Mouse (Mus musculus): ENCODE data around the gene Rps6kb1.

The Rps6kb1 gene

DNA sequence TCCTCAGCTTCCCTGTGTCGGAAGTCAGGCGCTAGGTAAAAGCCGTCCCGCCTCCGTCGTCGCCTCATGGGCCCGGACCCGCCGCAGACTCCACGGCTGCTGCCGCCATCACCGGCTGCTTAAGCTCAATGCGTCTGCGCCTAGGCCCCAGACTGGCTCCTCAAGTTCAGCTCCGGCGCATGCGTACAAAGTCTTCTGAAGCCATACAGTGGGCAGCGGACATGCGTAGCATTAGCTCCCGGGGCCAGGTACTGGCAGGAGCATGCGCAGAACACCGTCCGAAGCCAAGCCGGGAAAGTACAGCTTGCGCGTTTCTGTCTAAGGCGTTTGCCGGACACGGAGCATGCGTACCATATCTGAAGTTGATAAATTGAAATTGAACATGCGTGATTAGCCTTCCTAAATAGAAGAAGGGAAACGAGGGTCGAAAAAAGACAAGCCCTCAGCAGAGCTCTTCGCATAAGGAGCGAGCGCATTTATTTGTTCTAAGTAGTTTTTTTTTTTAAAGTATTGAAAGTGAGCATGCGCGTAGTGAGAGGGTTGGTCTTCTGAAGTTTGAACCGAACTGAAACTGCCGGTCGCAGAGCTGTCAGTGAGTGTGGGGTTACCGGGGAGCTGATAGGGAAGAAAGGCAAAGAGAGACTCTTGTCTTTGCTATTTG, at the start of gene Rps6kb1, which contains the start of gene Tubd1:
Rps6kb1 (minus strand) TSS at position 167 of the 661 bp plus-strand sequence.
Tubd1 (plus strand) TSS at position 353 of the 661 bp plus-strand sequence.
- peak; percentile 98 to 99 for DNase-seq (ENCODE audit: low spot score in 2 of 2)

DNA sequence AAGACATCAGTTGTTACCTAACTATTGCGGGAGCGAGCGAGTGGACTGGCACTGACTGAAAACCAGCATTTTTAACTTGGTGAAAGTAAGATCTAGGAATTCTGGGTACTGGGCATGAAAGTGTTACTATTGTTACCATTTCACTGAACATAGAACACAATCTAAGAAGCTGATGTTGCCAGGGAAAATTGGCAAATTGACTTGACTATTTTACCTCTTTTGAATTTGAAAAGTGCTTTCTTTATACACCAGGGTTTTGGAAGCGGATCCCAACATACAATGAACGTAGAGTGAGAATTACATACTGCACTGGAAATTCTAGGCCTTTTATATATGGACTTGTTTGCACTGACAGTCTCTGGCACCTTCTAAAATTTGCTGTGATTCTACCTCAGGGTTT, 48.8 kb upstream of the Rps6kb1 start:
- DNase-seq (ENCODE audit: low spot score in 2 of 2) = no peak

DNA sequence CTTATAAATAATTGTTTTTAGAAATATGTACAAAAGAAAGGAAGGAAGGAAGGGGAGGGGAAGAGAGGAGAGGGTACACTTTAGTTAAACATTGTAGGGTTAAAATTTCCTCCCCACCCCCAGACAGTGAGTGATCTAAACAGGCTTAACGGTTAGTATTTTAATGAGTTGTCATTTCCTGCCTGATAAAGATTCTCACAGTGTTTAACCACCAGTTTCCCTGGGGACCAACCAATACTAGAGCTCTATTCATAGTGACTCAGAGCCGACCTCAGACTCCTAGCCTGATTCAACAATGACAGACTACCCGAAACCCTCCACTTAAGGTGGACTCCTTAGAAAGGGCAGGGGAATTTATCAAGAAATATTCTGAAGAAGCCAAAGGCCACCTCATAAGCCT, 48.4 kb upstream of the Rps6kb1 start:
- DNase-seq (ENCODE audit: low spot score in 2 of 2) = no peak

DNA sequence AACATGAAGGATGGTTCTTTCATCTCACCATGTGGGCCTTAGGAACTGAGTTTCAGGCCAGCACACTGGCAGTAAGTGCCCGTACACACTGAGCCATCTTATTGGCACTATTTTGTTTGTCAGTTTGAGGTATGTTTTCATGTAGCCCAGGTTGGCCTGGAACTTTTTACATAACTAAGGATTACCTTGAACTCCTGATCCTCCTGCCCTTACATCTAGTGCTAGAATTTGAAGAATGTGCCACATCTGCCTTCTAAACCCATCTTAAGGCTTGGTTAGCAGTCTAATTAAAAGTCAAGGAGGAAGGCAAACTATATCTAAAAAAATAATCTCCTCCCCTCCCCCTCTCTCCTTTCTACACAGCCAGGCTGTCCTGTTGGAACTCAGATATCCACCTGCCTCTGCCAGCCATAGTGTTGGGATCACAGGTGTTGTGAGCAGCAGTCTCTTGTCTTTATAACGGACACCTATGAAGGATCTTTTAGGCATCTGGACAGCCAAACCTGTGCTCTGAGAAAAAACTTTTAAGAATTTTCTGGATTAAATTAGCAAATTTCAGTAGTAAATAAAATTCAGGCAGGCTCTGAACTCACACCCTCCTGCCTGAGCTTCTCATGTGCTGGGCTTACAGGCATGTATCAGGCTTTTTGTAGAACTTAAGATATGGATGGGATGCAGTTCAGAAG, 47.5 kb upstream of the Rps6kb1 start:
- DNase-seq (ENCODE audit: low spot score in 2 of 2) = no peak

DNA sequence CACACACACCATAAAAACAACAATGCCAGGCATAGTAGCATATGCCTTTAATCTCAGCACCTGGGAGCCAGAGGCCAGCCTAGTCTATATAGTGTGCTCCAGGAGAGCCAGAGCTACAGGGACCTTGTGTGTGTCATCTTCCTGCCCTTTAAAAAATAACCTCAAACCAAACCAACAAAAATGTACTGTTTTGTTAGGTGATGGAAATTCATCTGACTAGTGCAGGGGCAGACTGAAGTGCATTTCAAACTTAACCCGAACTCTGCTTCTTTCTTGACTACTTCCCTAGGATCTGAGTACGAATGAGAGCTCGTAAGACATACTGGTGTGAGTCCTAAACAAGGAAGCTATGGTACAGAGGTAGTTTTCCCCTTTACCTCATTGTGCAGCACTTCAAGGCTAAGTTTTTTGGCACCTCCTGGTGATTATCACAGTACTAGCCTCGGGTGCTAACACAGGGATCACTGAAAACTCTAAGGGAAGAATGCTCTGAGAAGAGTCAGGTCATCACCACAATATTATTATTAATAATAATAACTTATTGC, 46.8 kb upstream of the Rps6kb1 start:
- no peak for DNase-seq (ENCODE audit: low spot score in 2 of 2)

DNA sequence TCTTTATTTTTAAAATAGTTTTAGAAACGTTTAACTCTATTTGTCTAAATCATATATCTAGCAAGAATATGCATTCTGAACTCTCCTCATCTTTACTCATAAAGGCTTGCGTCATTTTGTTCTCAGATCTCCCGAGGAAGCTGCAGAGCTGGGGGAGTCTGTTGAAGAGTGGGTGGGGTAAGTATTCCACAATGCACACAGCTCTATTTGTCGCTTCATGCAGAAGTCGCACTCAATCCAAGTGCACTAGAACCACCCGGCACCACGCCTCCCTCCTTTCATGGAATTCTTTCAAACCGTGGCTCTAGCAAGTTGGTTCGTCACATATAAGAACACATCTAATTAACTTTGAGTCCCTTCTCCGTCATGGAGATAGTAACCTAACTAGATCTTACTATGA, 46.0 kb upstream of the Rps6kb1 start:
- peak in 1 of 2 experiments; percentile 41 for DNase-seq (ENCODE audit: low spot score in 2 of 2)

DNA sequence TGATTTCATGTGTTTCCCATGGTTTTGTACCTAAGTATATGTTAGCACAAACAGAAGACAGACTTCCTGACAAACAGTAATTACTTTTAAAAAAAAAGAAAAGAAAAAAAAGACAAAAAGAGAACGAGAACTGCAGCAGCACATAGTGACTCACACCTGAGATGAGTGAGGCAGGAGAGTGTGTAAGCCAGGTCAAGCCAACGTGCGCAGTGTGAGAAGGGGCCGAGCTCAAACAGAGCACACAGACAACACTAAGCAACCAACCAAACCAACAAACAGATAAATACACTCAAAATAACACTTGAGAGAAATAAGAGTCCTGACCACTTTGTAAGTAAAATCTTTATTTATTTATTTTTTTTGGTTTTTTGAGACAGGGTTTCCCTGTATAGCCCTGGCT, 45.5 kb upstream of the Rps6kb1 start:
- DNase-seq (ENCODE audit: low spot score in 2 of 2) = no peak

DNA sequence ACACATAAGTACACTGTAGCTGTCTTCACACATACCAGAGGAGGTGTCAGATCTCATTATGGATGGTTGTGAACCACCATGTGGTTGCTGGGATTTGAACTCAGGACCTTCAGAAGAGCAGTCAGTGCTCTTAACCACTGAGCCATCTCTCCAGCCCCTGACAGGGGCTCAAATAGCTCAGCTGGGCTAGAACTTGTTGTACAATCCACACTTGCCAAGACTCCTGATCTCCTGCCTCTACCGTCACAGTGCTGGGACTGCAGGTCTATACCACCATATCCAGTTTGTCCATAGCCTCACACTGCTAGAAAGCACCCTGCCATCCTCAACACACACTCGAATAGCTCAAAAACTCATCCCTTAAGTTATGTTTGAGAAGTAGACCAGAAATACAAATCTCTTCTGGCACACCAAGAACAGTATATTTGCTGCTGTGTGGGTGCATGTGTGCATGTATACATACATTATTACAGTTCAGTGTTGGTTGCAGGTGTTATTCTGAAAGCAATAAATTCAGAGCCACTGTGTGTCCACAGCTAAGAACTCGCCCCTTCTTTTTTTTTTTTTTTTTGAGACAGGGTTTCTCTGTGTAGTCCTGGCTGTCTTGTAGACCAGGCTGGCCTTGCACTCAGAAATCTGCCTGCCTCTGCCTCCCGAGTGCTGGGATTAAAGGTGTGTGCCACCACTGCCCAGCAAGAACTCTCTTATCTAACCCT, 44.1 kb upstream of the Rps6kb1 start:
- DNase-seq (ENCODE audit: low spot score in 2 of 2) = no peak

DNA sequence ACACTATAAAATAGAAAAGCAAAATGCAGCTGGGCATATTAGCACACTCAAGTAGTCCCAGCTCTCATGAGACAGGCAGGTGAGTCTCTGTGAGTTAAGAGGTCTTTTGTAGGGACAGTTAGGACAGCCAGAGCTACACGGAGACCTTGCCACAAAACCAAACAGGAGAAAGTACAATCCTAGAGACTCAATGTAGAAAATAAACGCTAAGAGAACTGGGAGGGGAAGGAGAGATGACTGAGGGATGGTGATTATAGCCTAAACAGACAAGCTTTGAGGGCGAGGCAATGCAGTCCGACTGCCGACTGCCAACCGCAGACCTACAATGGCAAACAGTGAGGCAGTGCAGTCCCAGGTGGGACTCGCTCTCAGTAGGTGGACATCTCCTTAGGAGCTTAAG, 43.2 kb upstream of the Rps6kb1 start:
- no peak for DNase-seq (ENCODE audit: low spot score in 2 of 2)

DNA sequence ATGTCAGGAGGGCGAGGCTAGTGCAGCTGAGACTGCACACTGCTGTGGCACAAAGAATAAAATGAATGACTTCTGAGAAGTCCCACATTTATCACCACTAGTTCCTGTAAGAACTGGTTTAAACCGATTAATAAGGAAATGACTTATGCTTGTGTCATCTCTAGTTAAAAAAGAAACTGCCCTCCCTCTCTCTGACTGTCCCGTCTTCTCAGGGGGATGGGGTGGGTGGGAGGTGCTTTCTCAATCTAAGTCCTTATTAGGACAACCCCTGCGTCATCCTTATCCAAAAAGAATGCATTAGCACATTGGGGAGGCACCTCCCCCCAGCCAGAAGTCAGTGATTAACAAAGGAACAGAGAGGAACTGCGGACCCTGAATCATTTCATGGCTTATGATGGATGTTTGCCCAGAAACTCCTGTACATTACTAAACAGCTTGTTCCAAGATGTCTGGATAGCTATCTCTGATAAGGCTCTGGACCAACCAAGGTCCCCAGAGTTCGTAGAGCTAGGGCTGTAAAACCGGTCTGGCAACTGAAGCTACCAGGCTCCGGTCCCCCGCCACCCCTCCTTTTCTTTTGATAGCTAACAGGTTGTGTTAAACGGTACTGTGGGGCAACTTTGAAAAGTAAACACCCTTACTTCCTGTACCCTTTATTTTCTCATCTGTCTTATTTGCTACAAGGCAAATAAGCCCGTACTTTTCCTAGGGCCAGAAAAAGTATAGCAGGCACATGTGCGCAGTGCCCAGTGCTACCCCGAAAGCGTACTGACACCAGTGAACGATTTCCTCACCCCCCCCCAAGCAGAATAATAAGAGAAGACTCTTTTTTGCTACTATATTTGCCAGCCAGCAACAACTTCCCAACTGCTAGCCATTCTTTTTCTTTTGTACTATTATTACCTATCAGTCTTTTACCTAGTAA, 42.5 kb upstream of the Rps6kb1 start:
- no peak for DNase-seq (ENCODE audit: low spot score in 2 of 2)

DNA sequence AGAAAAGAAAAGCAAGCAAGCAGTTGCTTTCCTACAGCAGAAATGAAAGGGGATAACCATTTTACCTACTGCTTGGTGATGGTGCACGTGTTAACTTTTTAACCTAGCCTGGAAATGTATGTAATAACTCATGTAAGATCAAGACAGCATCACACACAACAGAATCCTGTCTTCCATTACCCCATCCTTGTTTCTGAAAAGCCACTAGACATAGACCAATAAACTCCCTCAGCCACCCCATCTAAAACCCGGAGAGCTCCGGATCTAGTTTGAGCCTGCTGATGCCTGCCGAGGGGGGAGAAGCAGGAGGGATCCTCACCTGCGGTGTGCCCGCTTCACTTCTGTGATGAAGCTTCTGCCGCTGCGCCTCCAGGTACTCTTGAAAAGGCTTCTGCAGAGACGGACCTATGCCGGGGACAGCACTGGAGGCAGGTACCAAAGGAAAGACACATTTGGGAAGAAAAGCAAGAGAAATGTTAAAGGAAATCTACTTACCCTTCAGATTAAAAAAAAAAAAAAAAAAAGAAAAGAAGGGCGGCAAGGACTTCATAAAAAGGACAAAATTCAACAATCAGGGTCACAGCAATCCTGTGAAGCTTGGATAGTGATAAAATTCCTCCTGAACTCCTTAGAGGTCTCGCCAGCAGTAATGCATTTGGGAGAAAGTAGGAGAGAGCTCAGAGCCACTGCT, 41.7 kb upstream of the Rps6kb1 start:
- DNase-seq (ENCODE audit: low spot score in 2 of 2) = no peak

DNA sequence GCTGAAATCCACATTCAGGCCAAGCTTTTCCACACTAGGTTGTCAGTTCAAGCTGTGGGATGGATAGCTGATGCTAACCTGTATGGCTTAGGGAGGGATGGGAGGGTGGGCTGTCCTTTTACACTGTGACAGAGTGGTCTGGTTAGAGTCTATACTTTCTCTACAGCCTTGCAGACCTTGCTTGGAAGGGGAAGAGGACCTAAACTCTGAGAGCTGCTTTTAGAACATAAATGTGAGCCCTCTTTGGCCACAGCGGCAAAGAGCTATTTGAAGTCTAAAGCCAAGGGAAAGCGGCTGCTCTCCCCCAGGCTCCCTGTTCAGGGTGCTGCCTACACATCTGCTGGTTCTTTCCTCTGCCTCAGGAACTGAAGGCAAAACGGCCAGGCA, 41.0 kb upstream of the Rps6kb1 start:
- no peak for DNase-seq (ENCODE audit: low spot score in 2 of 2)

DNA sequence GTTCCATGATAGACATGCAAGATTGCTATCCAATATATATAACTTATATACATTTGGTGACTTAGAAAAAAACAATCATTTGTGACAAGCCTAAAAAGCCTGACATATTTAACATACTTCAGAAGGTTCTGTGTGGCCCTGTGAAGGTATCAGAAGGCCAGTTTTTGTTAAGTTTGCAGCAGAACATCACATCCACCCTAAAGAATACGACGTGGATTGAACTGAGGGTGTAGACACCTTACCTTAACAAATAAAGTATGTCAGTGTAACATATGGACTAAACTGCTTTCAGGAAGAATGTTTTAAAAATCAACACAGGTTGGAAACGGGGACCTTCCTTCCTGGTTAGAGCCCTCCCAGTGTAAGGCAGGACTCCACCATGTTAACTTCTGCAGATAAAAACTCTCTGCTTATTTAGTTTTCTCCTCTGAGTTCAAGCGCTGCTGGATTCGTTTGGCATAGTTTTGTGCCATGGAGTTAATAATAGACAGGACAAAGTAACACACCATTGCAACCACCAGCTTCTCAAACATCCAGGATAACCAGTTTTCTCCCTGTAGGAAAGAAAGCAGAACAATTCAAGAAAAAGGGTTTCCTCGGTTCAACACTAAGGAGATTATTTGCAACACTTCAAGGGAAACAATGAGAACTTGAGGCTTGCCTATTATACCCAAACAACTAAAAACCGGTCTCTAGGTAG, 40.4 kb upstream of the Rps6kb1 start:
- no peak for DNase-seq (ENCODE audit: low spot score in 2 of 2)

DNA sequence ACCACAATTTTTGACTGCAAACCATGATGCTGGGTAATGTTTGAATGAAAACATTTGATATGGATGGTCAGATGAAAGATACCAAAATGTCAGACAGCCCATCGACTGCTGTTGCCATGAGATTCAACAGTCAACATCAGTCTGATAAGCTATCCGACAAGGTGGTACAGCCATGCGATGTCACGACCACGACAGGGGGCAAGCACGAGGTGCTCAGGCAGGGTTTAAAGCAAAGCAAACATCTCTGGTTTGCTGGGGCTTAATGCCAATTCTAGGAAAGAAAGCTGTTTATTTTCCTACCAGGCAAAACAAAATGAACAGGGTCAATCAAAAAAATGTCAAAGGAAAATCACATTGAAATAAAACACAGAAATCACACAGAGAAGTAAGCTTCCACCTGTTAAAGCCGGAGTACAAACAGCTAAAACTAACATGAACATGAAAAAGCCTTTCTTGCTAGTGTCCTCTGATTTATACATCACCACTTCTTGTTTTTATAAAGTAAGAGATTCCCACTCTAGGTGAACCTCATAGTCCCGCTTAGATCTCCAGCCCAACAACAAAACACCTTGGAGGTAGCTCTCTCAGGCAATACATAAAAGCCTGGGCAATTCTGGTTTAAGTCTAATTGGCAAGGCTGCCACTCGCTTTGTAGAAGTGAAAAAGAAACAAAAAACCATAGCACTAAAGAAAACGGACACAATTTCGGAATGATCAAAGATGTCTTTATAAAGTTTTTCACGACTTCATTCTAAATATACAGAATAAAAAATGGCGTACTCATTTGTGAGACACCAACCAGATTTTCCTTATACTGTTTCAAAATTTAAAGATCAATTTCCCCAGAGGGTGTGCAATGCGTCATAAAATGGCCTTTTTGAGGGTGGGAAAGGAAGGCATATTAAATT, 39.6 kb upstream of the Rps6kb1 start:
- no peak for DNase-seq (ENCODE audit: low spot score in 2 of 2)

DNA sequence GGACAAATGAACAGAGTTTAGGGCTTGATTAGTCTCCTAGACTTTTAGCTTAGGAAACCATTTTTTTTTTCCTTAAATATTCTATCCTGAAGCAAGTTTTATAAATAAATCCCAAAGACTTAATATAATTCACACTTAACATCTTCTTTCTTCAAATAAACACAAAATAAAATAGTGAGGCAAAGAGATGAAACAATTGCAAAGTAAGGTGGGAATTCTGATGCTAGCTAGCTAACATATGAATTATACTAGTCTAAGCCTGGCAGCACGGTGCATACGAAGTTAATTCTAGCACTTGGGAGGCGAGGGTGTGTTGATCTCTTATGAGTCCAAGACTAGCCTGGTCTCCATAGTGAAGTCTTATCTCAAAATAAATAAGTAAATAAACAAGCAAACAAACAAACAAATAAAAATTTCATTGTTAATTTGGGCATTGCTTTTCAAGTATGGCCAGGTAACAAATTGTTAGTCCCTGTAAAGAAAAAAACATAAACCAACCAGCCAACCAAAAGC, 38.8 kb upstream of the Rps6kb1 start:
- no peak for DNase-seq (ENCODE audit: low spot score in 2 of 2)

DNA sequence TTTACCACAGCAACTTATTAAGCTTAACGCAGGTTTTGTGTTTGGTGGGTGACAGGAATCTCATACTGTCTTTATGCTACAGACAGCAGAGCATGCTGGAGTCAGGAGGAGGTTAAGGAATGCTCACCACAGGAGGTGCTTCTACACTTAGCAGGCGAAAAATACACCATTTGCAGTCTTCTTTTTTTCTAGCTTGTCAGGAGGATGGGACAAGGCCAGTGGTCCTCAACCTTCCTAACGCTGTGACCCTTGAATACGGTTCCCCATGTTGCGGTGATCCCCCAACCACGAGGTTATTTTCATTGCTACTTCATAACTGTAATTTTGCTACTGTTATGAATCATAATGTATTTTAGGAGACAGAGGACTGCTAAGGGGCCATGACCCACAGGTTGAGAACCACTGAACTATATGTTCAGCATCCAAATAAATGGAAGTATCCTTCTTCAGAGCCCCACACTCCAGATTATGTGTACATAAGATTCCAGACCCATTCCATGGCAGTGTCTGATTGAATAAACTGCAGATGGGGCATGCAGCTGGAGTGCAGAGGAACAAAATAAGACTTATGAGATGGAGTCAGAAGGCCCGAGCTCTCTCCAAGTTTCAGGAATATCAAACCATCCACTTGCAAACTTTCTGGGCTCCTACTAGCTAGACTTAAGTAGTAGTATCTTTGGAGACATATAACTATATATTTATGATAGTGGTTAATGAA, 38.1 kb upstream of the Rps6kb1 start:
- DNase-seq (ENCODE audit: low spot score in 2 of 2) = no peak

DNA sequence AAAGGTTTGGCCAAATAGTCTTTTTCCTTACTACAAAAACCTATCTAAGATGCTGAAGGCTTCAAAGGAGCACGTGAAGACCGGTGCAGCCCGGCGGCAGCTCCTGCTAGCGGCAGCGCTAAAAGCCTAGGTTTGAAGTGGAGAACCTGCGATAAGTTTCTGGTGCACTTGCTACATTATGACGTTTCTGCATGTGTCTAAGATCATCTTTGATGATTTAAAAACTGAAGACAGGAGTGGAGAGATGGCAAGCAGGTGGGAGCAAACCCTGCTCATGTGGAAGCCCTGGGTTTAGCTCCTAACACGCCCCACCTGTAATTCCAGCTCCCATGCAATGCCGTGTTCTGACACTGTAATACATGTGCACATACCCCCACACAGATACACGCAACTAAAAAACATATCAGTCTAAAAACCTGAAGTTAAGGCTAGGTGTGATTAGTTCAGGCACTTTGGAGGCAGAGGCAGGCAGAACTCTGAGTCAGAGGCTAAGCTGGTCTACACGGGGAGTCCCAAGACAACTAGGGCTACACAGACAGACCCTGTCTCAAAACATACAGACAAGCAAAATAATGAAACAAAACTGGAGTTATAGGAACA, 37.4 kb upstream of the Rps6kb1 start:
- DNase-seq (ENCODE audit: low spot score in 2 of 2) = no peak

DNA sequence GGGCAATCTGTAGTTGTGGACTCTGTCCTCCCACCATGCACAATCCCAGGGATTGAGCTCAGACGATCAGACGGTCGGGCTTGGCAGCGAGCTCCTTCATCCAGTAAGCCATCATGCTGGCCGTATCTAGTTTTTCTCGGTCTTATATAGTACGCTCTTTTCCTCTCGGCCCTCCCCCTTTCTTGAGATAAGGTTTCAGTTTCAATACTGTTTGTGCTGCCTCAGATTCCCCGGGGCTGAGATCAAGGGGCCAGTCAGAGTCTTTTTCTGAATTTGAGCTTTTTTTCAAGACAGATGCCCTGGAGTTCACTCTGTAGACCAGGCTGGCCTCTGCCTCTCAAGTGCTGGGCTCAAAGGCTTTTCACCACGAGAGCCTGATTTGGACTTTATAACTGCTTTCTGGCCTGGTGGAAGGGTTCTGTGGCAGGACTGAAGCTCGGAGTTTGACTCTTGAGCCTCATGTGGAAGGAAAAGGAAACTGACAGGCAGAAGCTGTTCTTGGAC, 36.7 kb upstream of the Rps6kb1 start:
- DNase-seq (ENCODE audit: low spot score in 2 of 2) = no peak
